In the genomic region with DNA sequence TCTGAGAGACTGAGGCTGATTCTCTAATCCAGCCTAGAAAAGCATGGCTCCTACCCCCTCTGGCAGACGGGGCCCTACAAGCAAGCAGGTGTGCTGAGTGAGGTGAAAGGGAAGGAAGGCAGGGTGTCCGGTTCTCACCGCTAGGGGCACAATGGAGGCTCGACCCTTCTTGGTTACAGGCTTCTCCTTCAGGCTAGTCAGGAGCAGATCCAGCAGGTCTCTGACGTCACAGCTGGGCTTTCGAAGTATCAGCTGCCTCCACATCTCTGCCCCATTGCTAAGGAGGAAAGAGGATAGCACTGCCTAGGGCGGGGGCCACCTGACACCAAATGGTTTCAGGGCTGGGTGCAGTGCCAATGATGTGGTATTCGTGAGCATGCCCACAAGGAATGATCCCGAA, we compare ENCODE assay signal across 8 mouse cellular contexts. TPM values are rescaled to one million over a fixed set of nuclear protein-coding genes. Genes with fewer than 3 reads are reported as not detected.
DNase-seq lines count a peak whose midpoint lies in the region; ATAC-seq lines count a peak whose summit lies in the region.

No protein-coding gene starts in this region.

- peaks cover 5% of the 10 kb centered on the region; the same call in 1 of the 2 replicates for H3K27me3 ChIP-seq in hindbrain, embryonic 13.5 days

- no peak overlapping the region for H3K4me3 ChIP-seq in hindbrain, embryonic 13.5 days

- H3K4me2 ChIP-seq in hindbrain, embryonic 13.5 days, result no peak overlapping the region

- H3K4me1 ChIP-seq in hindbrain, embryonic 13.5 days (replicated peaks), result peaks cover 36% of the 10 kb centered on the region

- H3K9me3 ChIP-seq in hindbrain, embryonic 13.5 days, result no peaks in the 10 kb centered on the region

- intact Hi-C loops in left cerebral cortex, postnatal 4 days (cut with DNase I), result no loop called here

- WGBS in hindbrain, embryonic 13.5 days, result 15% methylated on average over 9 of the region's 9 CpGs

- H3K36me3 ChIP-seq in hindbrain, embryonic 13.5 days, result no peaks in the 10 kb centered on the region

- peak; percentile 36 for ATAC-seq in hindbrain, embryonic 13.5 days (ENCODE audit: low FRiP score)

- peak; percentile 17 for DNase-seq in adrenal gland, postnatal 10 days
- DNase-seq in adrenal gland, postnatal 4 days (ENCODE audit: low spot score in 2 of 2), result no peak
- peak; percentile 33 for DNase-seq in urinary bladder, postnatal 14 days (ENCODE audit: low spot score)
- no peak for DNase-seq in urinary bladder, adult 2 months (ENCODE audit: low spot score)
- DNase-seq in left cerebral cortex, postnatal 4 days, result peak; percentile 29
- DNase-seq in neural tube, embryonic 10.5 days (ENCODE audit: extremely low spot score, low spot score), result peak; percentile 60
- DNase-seq in spleen, postnatal 14 days (ENCODE audit: low spot score in 2 of 2), result no peak

- no peak overlapping the region for H3K9ac ChIP-seq in hindbrain, embryonic 13.5 days

- H3K27ac ChIP-seq in hindbrain, embryonic 13.5 days, result peak overlapping the region; percentile 56; the same call in 1 of the 2 replicates

RNA-seq across cellular contexts. Expression of a gene that starts 21.2 kb away (rescaled TPM):
- total RNA-seq in adrenal gland, postnatal 10 days (2021), result 10 to 100 TPM; 23.1 to 27.2 TPM
- 10 to 100 TPM; 36.2 to 38.3 TPM for total RNA-seq in adrenal gland, postnatal 4 days (2021)
- 49.4 and 72.4 TPM in 2 replicates for polyA plus RNA-seq in urinary bladder, adult 2 months (2012; rRNA removed)
- polyA plus RNA-seq in hindbrain, embryonic 13.5 days (2015; fragmentation: Nextera tagmentation; extraction: Ambion mirVana), result 111 and 112 TPM in 2 replicates
- total RNA-seq in left cerebral cortex, postnatal 4 days (2021), result 10 to 100 TPM; 57.4 to 62.1 TPM

RNA-seq across cellular contexts. Expression of a gene that starts 30.7 kb away (rescaled TPM):
- 1 to 10 TPM in 1 of 2 experiments, under 1 TPM in 1; 0.48 to 1.1 TPM for total RNA-seq in adrenal gland, postnatal 10 days (2021)
- 1 to 10 TPM; 2.7 to 3.2 TPM for total RNA-seq in adrenal gland, postnatal 4 days (2021)
- polyA plus RNA-seq in urinary bladder, adult 2 months (2012; rRNA removed), result 2.0 and 3.6 TPM in 2 replicates
- polyA plus RNA-seq in hindbrain, embryonic 13.5 days (2015; fragmentation: Nextera tagmentation; extraction: Ambion mirVana), result 0.21 and 0.36 TPM in 2 replicates
- total RNA-seq in left cerebral cortex, postnatal 4 days (2021), result 1 to 10 TPM; 1.3 to 1.6 TPM

RNA-seq across cellular contexts. Expression of a gene that starts 33.7 kb away (rescaled TPM):
- total RNA-seq in adrenal gland, postnatal 10 days (2021), result under 1 TPM; 0.27 to 0.30 TPM
- 1 to 10 TPM in 1 of 2 experiments, under 1 TPM in 1; 0.48 to 5.2 TPM for total RNA-seq in adrenal gland, postnatal 4 days (2021)
- polyA plus RNA-seq in urinary bladder, adult 2 months (2012; rRNA removed), result 0.61 and 0.81 TPM in 2 replicates
- polyA plus RNA-seq in hindbrain, embryonic 13.5 days (2015; fragmentation: Nextera tagmentation; extraction: Ambion mirVana), result not detected in 2 replicates
- not detected for total RNA-seq in left cerebral cortex, postnatal 4 days (2021)

RNA-seq across cellular contexts. Expression of a gene that starts 49.1 kb away (rescaled TPM):
- total RNA-seq in adrenal gland, postnatal 10 days (2021), result 1 to 10 TPM; 6.0 to 8.7 TPM
- 10 to 100 TPM in 1 of 2 experiments, 1 to 10 TPM in 1; 9.2 to 13.3 TPM for total RNA-seq in adrenal gland, postnatal 4 days (2021)
- 9.3 and 12.1 TPM in 2 replicates for polyA plus RNA-seq in urinary bladder, adult 2 months (2012; rRNA removed)
- polyA plus RNA-seq in hindbrain, embryonic 13.5 days (2015; fragmentation: Nextera tagmentation; extraction: Ambion mirVana), result 8.4 and 9.2 TPM in 2 replicates
- total RNA-seq in left cerebral cortex, postnatal 4 days (2021), result 1 to 10 TPM; 6.0 to 9.2 TPM

Comparison
In these comparisons a context has a peak if more than half of its experiments do, and no peak if none do; other contexts are left out.
1. DNase-seq: peak in adrenal gland, postnatal 10 days (single experiment), urinary bladder, postnatal 14 days (single experiment), left cerebral cortex, postnatal 4 days (single experiment) and neural tube, embryonic 10.5 days (single experiment); none in adrenal gland, postnatal 4 days (0 of 2), urinary bladder, adult 2 months (single experiment) and spleen, postnatal 14 days (0 of 2).